Mouse (Mus musculus) adipocyte (in vitro differentiated cells): ENCODE results near the gene Gm10340.
"Not testable (repeated sequence)": the region's sequence is repeated elsewhere in the genome, so short reads cannot be mapped to it uniquely, and the experiment has no call there.

ENCODE experiments used
- DNase-seq: peaks from one replicate; pipeline ENCODE4 v3.0.0-alpha.2; 2016; ENCODE audit warnings: low spot score

Gm10340 gene

DNA sequence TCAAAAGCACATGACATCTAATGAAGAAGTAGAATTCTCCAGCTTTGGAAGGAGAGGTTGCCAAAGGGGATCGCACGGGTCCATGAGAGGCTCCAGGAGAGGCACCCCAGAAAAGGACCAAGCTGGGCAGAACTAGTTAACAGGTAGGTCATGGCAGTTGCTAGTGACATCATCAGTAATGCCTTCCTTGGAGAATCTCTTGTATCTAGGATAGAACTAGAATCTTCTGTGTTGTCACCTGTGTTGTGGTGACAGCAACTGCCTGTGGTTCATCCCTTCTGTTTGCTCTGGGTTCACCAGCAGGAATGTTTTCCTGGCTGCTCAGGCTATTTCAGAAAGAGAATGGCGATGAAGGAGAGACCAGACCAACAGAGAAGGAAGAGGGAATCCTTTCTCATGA is at the start of gene Gm10340:
TSS of gene Gm10340 (plus strand) at position 301 of the 400 bp plus-strand sequence.
- not testable (repeated sequence) for DNase-seq

- DNase-seq: not testable (repeated sequence)
Observed at GRCm38 (mm10) chr14:3116051-3116450, 17.7 kb upstream of the Gm10340 start.

GRCm38 (mm10) chr14:3187955-3188354 is 54.2 kb downstream of the Gm10340 start, which contains the start of gene Gm5795:
Gm5795 (plus strand) TSS chr14:3188255.
- not testable (repeated sequence) for DNase-seq
